Mouse (Mus musculus) stomach, postnatal 0 days (tissue): ENCODE data around the gene Nid2. TPM values are rescaled to one million over a fixed set of nuclear protein-coding genes. Genes with fewer than 3 reads are reported as not detected.

Source experiments
- ATAC-seq: fragments of 200-750 bp; cut with Nextera tagmentation; 2 replicates; pipeline ENCODE4 v1.8.0; 2017; ENCODE audit not compliant: low FRiP score, low TSS enrichment
- DNase-seq: peaks from one replicate; pipeline ENCODE4 v3.0.0-alpha.2; 2016; ENCODE audit warnings: low spot score
- H3K27ac ChIP-seq: fragments of 300-500 bp; sonication (generic); replicated peaks from 2 replicates; pipeline ENCODE4 v1.5.1; 2014; ENCODE audit warnings: mild to moderate bottlenecking, control low read depth
- H3K27me3 ChIP-seq: fragments of 300-500 bp; sonication (generic); 2 replicates; pipeline ENCODE4 v1.6.1; 2014; ENCODE audit warnings: low read length; ENCODE audit not compliant: control insufficient read depth, insufficient read depth
- H3K36me3 ChIP-seq: fragments of 300-500 bp; sonication (generic); 2 replicates; pipeline ENCODE4 v1.6.1; 2014; ENCODE audit warnings: low read length, mixed read lengths; ENCODE audit not compliant: control insufficient read depth, insufficient read depth
- H3K4me1 ChIP-seq: fragments of 300-500 bp; sonication (generic); replicated peaks from 2 replicates; pipeline ENCODE4 v1.6.1; 2014; ENCODE audit warnings: antibody characterized with exemption; ENCODE audit not compliant: control insufficient read depth, insufficient read depth
- H3K4me2 ChIP-seq: fragments of 300-500 bp; sonication (generic); replicated peaks from 2 replicates; pipeline ENCODE4 v1.6.1; 2014; ENCODE audit warnings: low read depth, mild to moderate bottlenecking, control low read depth, moderate library complexity
- H3K4me3 ChIP-seq: fragments of 300-500 bp; sonication (generic); 2 replicates; pipeline ENCODE4 v1.5.1; 2014; ENCODE audit warnings: low read depth, low read length, control low read depth
- H3K9ac ChIP-seq: fragments of 300-500 bp; sonication (generic); 2 replicates; pipeline ENCODE4 v1.6.1; 2014; ENCODE audit warnings: mild to moderate bottlenecking, low read length, control low read depth, mixed read lengths
- H3K9me3 ChIP-seq: fragments of 300-500 bp; sonication (generic); 2 replicates; pipeline ENCODE4 v1.6.1; 2016; ENCODE audit warnings: low read length; ENCODE audit not compliant: control insufficient read depth
- CTCF ChIP-seq: IDR thresholded peaks from 2 replicates; pipeline ENCODE4 v1.5.1; 2016; ENCODE audit warnings: antibody characterized with exemption, low read depth, mild to moderate bottlenecking, moderate library complexity
- EP300 ChIP-seq: optimal IDR thresholded peaks from 2 replicates; pipeline ENCODE3; 2016; ENCODE audit warnings: antibody characterized with exemption
- WGBS: fragments of 180-500 bp; shearing (Covaris S2); extraction: QIAGEN DNeasy Blood & Tissue Kit; methylation state at CpG from one replicate; pipeline ENCODE4 v1.1.7; 2014; 5-methylcytosine and 5-hydroxymethylcytosine counted together
- polyA plus RNA-seq: library from polyadenylated mRNA; unstranded; fragments of >200 nt; fragmentation: Nextera tagmentation; extraction: Ambion mirVana; gene quantifications from 2 replicates; pipeline ENCODE4 v1.2.1, GENCODE M21; 2015

Gene Nid2
- polyA plus RNA-seq, 1 experiment from 2014 or later: 13.5 TPM

DNA sequence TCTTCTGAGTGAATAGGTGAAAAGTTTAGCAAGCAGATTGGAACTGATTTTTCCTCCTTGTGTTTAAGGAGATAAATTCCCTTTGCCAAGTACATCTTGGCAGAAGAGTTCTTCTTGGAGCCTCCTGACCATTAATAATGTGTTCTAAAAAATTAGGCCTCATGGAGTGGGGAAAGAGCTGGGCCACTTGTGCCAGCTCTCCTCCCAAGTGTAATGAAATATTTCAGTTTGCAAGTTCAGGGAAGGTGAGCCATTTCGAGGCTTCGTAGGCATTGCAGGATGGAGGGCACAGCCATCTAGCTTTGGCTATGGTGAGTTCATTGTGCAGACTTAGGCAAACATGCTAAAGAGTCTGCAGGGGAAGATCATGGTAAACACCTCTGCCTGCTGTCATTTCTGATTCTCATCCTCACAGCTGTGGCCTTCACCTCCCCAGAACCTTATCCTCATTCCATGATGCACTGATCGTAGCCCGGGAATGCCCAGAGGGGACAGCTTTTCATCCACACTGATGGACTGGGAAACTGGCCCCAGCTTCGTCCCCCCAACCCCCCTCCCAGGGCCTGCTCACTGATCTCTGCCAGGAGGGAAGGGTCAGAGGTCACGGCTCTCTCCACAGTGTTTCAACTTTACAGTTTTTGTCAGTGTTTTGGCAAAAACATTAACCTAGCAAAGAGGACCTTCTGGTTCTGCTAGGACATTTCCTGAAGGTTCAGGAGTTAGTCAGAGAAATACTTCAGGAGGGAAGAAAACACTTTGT lies 18.6 kb downstream of the Nid2 start:
- H3K4me2 ChIP-seq: no peak overlapping the region
- no peak for DNase-seq
- 0 out of 2 replicates have a peak overlapping the region, but pooled peaks have one; percentile 10 for H3K27ac ChIP-seq
- H3K9me3 ChIP-seq: no peaks in the 10 kb centered on the region
- 0 out of 2 replicates have a peak, but pooled peaks cover 4% of the 10 kb centered on the region for H3K4me1 ChIP-seq
- H3K36me3 ChIP-seq: no peaks in the 10 kb centered on the region
- H3K9ac ChIP-seq: no peak overlapping the region
- no peaks in the 10 kb centered on the region for H3K27me3 ChIP-seq
- no peak for TF ChIP-seq CTCF
- no peak for TF ChIP-seq EP300
- H3K4me3 ChIP-seq: no peak overlapping the region
- 38% methylated on average over 6 of the region's 6 CpGs for WGBS
- ATAC-seq: no peak

DNA sequence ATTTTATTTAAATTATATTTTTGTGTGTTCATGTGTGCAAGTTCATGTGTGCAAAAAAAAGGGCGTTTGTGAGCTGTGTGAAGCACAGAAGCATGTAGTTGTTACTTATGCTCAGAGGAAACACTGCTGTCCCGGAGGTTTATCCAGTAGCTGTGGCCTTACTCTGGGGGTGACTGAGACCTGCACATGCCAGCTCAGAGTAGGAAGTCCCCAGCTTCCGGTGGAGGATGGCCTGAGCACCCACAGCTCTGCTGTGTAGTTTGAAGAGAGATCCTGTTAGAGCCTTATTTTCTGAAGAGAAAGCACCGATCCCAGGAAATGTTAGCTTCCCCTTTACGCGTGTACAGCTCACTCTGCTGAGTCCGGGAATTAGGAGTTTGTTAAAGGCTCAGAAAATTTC lies 20.1 kb downstream of the Nid2 start:
- DNase-seq: no peak
- Histone ChIP-seq H3K9ac (no peak overlapping the region), H3K4me2 (no peak overlapping the region), H3K36me3 (no peaks in the 10 kb centered on the region), H3K27ac (no peak overlapping the region), H3K4me3 (no peak overlapping the region), H3K27me3 (no peaks in the 10 kb centered on the region), H3K9me3 (0 out of 2 replicates have a peak, but pooled peaks cover 1% of the 10 kb centered on the region), H3K4me1 (0 out of 2 replicates have a peak, but pooled peaks cover 4% of the 10 kb centered on the region)
- TF ChIP-seq CTCF: no peak
- no peak for TF ChIP-seq EP300
- WGBS: 79% methylated on average over 7 of the region's 7 CpGs
- no peak for ATAC-seq

- Histone ChIP-seq H3K4me3 (no peak overlapping the region), H3K9me3 (0 out of 2 replicates have a peak, but pooled peaks cover 5% of the 10 kb centered on the region), H3K4me2 (no peak overlapping the region), H3K27me3 (no peaks in the 10 kb centered on the region), H3K4me1 (0 out of 2 replicates have a peak, but pooled peaks cover 4% of the 10 kb centered on the region), H3K36me3 (no peaks in the 10 kb centered on the region), H3K27ac (no peak overlapping the region), H3K9ac (no peak overlapping the region)
- TF ChIP-seq EP300 (no peak), CTCF (no peak)
- 55% methylated on average over 13 of the region's 13 CpGs for WGBS
- DNase-seq (no peak), ATAC-seq (no peak)
Observed at GRCm38 (mm10) chr14:19774036-19774628, 23.1 kb downstream of the Nid2 start.

- no peak overlapping the region for H3K4me3 ChIP-seq
- 0 out of 2 replicates have a peak, but pooled peaks cover 4% of the 10 kb centered on the region for H3K4me1 ChIP-seq
- no peak overlapping the region for H3K9ac ChIP-seq
- no peak for TF ChIP-seq CTCF
- TF ChIP-seq EP300: no peak
- no peaks in the 10 kb centered on the region for H3K27me3 ChIP-seq
- no peaks in the 10 kb centered on the region for H3K36me3 ChIP-seq
- H3K4me2 ChIP-seq: no peak overlapping the region
- ATAC-seq: no peak
- 61% methylated on average over 4 of the region's 4 CpGs for WGBS
- H3K27ac ChIP-seq: no peak overlapping the region
- DNase-seq: no peak
- H3K9me3 ChIP-seq: 0 out of 2 replicates have a peak, but pooled peaks cover 5% of the 10 kb centered on the region
Observed at GRCm38 (mm10) chr14:19775491-19775890, 24.4 kb downstream of the Nid2 start.

DNA sequence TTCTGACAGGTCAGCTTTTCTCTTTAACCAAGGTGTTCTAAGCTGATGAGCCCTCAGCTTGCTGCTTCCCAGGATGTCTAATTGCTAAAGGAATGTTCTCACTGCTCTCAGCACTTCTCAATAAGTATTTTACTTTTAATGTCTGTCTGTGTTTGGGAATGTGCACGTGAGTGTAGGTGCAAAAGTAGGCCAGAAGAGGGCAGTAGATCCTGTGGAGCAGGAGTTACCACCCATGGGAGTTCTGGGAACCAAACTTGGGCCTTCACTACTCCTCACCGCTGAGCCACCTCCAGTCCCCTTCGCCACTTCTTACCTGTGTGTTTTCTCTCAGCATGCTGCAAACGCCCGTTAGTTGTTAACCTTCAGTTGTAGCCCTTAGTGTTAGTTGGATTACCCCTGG lies 25.1 kb downstream of the Nid2 start:
- H3K4me1 ChIP-seq: 0 out of 2 replicates have a peak, but pooled peaks cover 4% of the 10 kb centered on the region
- ATAC-seq (no peak), DNase-seq (no peak)
- no peak overlapping the region for H3K4me3 ChIP-seq
- no peak overlapping the region for H3K4me2 ChIP-seq
- H3K27ac ChIP-seq: no peak overlapping the region
- 0 out of 2 replicates have a peak, but pooled peaks cover 5% of the 10 kb centered on the region for H3K9me3 ChIP-seq
- no peak overlapping the region for H3K9ac ChIP-seq
- H3K36me3 ChIP-seq: no peaks in the 10 kb centered on the region
- H3K27me3 ChIP-seq: no peaks in the 10 kb centered on the region
- TF ChIP-seq CTCF (no peak; the same call in 1 of the 2 replicates), EP300 (no peak)
- WGBS: 83% methylated on average over 5 of the region's 5 CpGs
